Mouse (Mus musculus) G1E (cell line): ENCODE measurements around the gene Cemip. TPM values are rescaled to one million over a fixed set of nuclear protein-coding genes. Genes with fewer than 3 reads are reported as not detected.

Experiments
- ATAC-seq: 2 replicates; pipeline ENCODE4 v1.8.0; 2016; ENCODE audit warnings: mild to moderate bottlenecking; ENCODE audit not compliant: insufficient number of reproducible peaks, poor library complexity, low FRiP score, severe bottlenecking; ENCODE audit errors: extremely low read depth
- DNase-seq: peaks from one replicate; pipeline ENCODE4 v3.0.0; 2012; ENCODE audit warnings: low spot score
- H3K27me3 ChIP-seq: 2 replicates; pipeline ENCODE4 v1.6.1; 2012; ENCODE audit warnings: mild to moderate bottlenecking, low read length, inconsistent platforms; ENCODE audit not compliant: insufficient read depth
- H3K36me3 ChIP-seq: replicated peaks from 2 replicates; pipeline ENCODE3; 2012; ENCODE audit warnings: mild to moderate bottlenecking, inconsistent platforms
- H3K4me1 ChIP-seq: 2 replicates; pipeline ENCODE4 v1.6.1; 2012; ENCODE audit warnings: low read depth, low read length, inconsistent platforms, mixed read lengths; ENCODE audit not compliant: insufficient read depth
- H3K4me3 ChIP-seq: 2 replicates; pipeline ENCODE4 v1.5.1; 2012; ENCODE audit warnings: low read depth, mild to moderate bottlenecking, inconsistent platforms, low read length, moderate library complexity, mixed read lengths
- H3K9me3 ChIP-seq: replicated peaks from 2 replicates; pipeline ENCODE4 v1.6.1; 2012; ENCODE audit warnings: inconsistent platforms
- CTCF ChIP-seq: IDR thresholded peaks from 2 replicates; pipeline ENCODE4 v1.5.1; 2012; ENCODE audit warnings: low read depth, low read length, inconsistent platforms, mixed read lengths
- GATA1 ChIP-seq: IDR thresholded peaks from 2 replicates; pipeline ENCODE4 v1.6.1; 2012; ENCODE audit warnings: borderline replicate concordance, low read length, inconsistent platforms, mixed read lengths
- GATA2 ChIP-seq: IDR thresholded peaks from 2 replicates; pipeline ENCODE4 v1.6.1; 2012; ENCODE audit warnings: low read depth, low read length, inconsistent platforms, borderline replicate concordance
- POLR2AphosphoS5 ChIP-seq: IDR thresholded peaks from 2 replicates; pipeline ENCODE4 v1.6.1; 2012; ENCODE audit warnings: low read depth, low read length, inconsistent platforms; ENCODE audit not compliant: insufficient replicate concordance
- TAL1 ChIP-seq: conservative IDR thresholded peaks from 2 replicates; pipeline ENCODE4 v1.6.1; 2012; ENCODE audit warnings: low read depth, low read length, inconsistent platforms, mixed read lengths
- polyA plus RNA-seq: library from polyadenylated mRNA; stranded (reverse); fragments of >175 nt; gene quantifications from 2 replicates; pipeline ENCODE4 v1.2.3, GENCODE M21; 2012
- total RNA-seq, 2 experiments: library from RNA; stranded (forward) in 1 of 2; stranded (reverse) in 1 of 2; fragments of 200-1000 nt in 1 of 2; fragments of >200 nt in 1 of 2; fragmentation: Nextera tagmentation in 1 of 2; gene quantifications; 2 replicates each; pipeline ENCODE4 v1.2.3; 2014 to 2017

Cemip gene
- total and polyA plus RNA-seq, 3 experiments, result 0.22 TPM; not detected in 2

DNA sequence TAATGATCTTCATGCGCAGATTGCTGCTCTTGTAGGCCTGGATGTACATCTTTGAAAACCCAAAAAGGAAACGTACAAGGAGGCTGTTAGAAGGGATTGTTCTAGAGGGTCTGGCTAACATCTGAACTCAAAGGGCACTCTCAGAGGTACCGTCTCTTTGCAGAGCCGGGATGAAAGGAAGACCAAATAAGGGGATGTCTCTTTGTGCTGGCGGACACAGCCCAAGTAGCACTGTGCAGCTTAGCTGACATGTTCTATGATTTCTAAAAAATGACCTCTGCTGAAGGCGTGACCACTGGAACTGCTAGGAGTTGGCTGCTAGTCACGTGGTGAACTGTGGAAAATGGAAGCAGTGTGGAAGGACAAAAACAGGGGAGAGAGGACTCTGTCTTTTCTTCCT lies 137.6 kb downstream of the Cemip start:
- DNase-seq (no peak), ATAC-seq (no peak)
- Histone ChIP-seq H3K4me3 (no peak overlapping the region), H3K27me3 (peaks cover 7% of the 10 kb centered on the region), H3K9me3 (no peaks in the 10 kb centered on the region), H3K4me1 (no peaks in the 10 kb centered on the region), H3K36me3 (no peaks in the 10 kb centered on the region)
- TF ChIP-seq TAL1 (no peak), GATA1 (no peak), POLR2AphosphoS5 (no peak), CTCF (no peak), GATA2 (no peak)

DNA sequence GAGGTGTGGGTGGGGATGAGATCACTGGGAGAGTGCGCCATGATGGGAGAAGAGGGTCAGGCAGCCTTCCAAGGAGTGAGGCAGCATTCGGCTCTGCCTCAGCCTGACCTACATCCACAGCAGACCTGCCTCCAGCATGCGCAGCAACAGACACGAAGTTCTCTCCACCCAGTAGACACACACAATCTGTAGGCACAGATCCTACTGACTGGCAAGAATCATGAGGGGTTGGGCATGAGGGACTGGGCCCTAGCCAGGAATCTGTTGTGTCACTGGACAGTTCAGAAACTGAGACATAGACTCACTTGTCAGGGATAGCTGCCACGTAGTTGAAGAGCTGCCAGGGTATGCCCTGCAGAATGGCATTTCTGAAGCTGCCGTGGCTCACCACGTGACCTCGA lies 144.6 kb downstream of the Cemip start:
- ATAC-seq (no peak), DNase-seq (no peak)
- peaks cover 11% of the 10 kb centered on the region for H3K27me3 ChIP-seq
- H3K4me3 ChIP-seq, result no peak overlapping the region
- TF ChIP-seq POLR2AphosphoS5, result no peak
- no peak for TF ChIP-seq TAL1
- TF ChIP-seq GATA2, result no peak
- TF ChIP-seq CTCF, result no peak
- no peak for TF ChIP-seq GATA1
- H3K36me3 ChIP-seq, result no peaks in the 10 kb centered on the region
- no peaks in the 10 kb centered on the region for H3K4me1 ChIP-seq
- H3K9me3 ChIP-seq, result no peaks in the 10 kb centered on the region

DNA sequence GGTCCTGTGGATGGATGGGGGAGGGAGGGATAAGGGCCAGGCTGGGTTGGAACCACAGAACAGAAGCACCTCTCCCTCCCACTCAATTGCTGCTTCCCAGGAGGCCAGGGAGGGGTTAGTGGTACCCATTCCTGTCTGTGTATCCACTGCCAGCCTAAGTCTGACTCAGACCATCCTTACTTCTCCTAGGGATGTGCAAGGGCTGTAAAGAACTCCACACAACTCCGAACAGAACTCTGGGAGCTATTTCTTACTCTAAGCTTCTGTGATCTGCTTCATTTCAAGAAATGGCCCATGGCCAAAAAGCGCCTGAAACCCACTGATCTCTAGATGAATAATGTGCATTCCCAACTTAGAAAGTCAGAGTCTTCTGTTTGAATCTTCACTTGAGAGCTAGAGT lies 146.2 kb downstream of the Cemip start:
- no peak for TF ChIP-seq GATA2
- TF ChIP-seq POLR2AphosphoS5, result no peak
- TF ChIP-seq CTCF, result no peak
- TF ChIP-seq TAL1, result no peak
- no peak for TF ChIP-seq GATA1
- Histone ChIP-seq H3K9me3 (no peaks in the 10 kb centered on the region), H3K4me3 (no peak overlapping the region), H3K27me3 (peaks cover 8% of the 10 kb centered on the region), H3K4me1 (no peaks in the 10 kb centered on the region), H3K36me3 (no peaks in the 10 kb centered on the region)
- ATAC-seq (no peak), DNase-seq (no peak)

DNA sequence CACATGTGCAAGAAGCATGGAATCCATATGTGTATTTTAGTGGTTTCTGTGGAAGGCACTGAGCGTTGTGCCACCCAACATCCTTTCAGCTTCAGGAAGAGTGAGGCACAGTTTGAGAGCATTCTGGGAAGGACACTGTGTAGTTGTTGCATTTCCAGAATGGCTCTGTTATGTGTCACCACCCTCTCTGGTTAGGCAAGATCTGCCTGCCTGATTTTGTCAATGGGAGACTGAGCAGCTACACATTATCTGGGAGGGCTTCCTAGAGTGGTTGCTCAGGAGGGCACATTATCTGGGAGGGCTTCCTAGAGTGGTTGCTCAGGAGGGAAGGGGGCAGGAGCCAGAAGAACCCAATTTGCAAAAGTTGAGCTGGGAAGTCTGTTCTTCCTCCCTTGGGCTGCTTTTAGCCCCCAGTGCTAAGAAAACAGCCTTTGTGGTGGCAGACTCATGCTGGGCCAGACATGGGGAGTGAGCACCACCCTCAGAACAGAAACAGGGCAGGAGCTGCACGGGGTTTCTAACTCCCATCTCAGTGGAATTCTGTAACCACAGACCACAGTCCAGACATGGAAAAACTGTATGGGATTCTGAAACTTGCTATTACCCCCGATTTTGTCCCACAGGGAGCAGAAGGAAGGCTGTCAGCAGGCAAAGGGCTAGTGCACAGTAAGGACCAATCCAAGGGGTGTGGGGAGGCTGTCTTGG lies 147.1 kb downstream of the Cemip start:
- H3K27me3 ChIP-seq, result peaks cover 5% of the 10 kb centered on the region
- DNase-seq, result no peak

DNA sequence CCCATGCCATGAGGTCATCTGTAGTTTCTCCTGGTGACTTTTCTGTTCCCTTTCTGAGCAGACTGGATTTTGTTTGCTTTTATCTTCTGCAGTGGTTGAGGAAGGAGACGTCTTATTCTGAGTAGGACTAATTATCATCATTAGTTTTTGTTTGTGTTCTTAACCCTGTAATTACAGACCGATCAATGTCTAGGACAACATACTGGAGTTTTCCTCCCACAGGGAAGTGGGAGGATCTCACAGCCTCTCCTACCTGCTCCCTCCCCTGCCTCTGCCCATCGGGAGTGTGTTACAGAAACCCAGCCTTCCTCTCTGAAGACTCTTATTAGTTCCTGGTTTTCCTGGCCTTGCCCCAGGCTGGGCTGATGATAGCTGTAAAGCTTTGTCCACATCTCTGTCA lies 164.7 kb downstream of the Cemip start:
- Histone ChIP-seq H3K36me3 (no peaks in the 10 kb centered on the region), H3K9me3 (no peaks in the 10 kb centered on the region), H3K4me1 (no peaks in the 10 kb centered on the region), H3K4me3 (no peak overlapping the region), H3K27me3 (peaks cover 5% of the 10 kb centered on the region; the same call in 1 of the 2 replicates)
- DNase-seq (no peak), ATAC-seq (no peak)
- TF ChIP-seq GATA1, result no peak

More for the DNA sequence above, 147.1 kb downstream of the Cemip start:
- ATAC-seq, result no peak
- Histone ChIP-seq H3K4me1 (no peaks in the 10 kb centered on the region), H3K4me3 (no peak overlapping the region), H3K36me3 (no peaks in the 10 kb centered on the region), H3K9me3 (no peaks in the 10 kb centered on the region)
- no peak for TF ChIP-seq TAL1
- no peak for TF ChIP-seq CTCF
- no peak for TF ChIP-seq GATA2
- no peak for TF ChIP-seq GATA1

DNA sequence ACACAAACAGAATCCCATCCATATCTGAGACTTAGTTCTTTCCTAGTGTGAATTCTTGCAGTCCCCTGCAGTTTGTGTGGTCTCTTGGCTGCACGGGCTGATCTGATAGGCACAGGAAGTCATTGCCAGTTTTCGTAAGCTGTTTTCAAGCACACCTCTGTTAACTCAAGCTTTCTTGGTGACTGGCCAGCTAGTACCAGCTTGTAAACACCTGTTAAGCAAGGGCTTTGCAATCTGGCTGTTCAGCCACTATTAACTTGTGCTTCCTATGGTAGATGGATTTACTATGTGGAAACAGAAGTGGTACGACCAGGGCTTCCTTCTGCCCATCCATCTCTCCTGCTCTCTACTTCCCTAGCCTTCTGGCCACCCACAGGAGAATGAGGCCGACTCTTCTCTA lies 166.1 kb downstream of the Cemip start:
- no peaks in the 10 kb centered on the region for H3K36me3 ChIP-seq
- H3K4me1 ChIP-seq, result no peaks in the 10 kb centered on the region
- H3K27me3 ChIP-seq, result peaks cover 5% of the 10 kb centered on the region; the same call in 1 of the 2 replicates
- TF ChIP-seq GATA2 (no peak), TAL1 (no peak), GATA1 (no peak), POLR2AphosphoS5 (no peak), CTCF (no peak)
- no peak for DNase-seq
- H3K4me3 ChIP-seq, result no peak overlapping the region
- H3K9me3 ChIP-seq, result no peaks in the 10 kb centered on the region
- ATAC-seq, result no peak

DNA sequence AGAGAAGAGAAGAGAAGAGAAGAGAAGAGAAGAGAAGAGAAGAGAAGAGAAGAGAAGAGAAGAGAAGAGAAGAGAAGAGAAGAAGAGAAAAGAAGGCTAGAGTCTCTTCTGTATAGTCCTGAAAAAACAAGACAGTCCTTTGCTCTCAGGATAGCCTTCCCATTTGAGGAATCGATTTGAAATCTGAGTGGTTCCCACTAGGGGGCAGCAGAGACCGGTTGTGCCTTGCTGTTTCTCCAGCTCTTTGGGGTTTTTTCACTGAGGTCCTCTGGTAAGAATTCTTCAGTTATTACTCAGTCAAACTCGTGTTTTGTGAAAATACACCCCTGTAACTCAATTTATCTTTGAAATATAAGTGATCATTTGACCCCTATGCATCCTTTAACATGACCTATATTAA lies 171.7 kb downstream of the Cemip start:
- H3K36me3 ChIP-seq, result no peaks in the 10 kb centered on the region
- H3K4me1 ChIP-seq, result no peaks in the 10 kb centered on the region
- H3K9me3 ChIP-seq, result no peaks in the 10 kb centered on the region
- TF ChIP-seq CTCF, result peak; percentile 50; the same call in 1 of the 2 replicates
- TF ChIP-seq TAL1, result no peak
- peaks cover 8% of the 10 kb centered on the region for H3K27me3 ChIP-seq
- peak; percentile 50 for DNase-seq
- H3K4me3 ChIP-seq, result no peak overlapping the region
- no peak for ATAC-seq
